Mouse (Mus musculus): Measurements from ENCODE around the gene Nphs2. TPM values are rescaled to one million over a fixed set of nuclear protein-coding genes. Genes with fewer than 3 reads are reported as not detected.

Gene Nphs2
- polyA plus RNA-seq, 1 experiment, result 0.15 TPM

GRCm38 (mm10) chr1:156349031-156349430, 38.5 kb downstream of the Nphs2 start:
- TF ChIP-seq POLR2A (IDR thresholded peaks at IDR 0.05; ENCODE audit: extremely low read depth, insufficient read depth, low read length) (no peak), CTCF (IDR thresholded peaks at IDR 0.05; ENCODE audit: extremely low read depth, insufficient read depth, low read length) (no peak)
- Histone ChIP-seq H3K27ac (ENCODE audit: insufficient read depth, low read length) (no peak overlapping the region), H3K4me1 (ENCODE audit: control insufficient read depth, insufficient read depth, low read length) (no peaks in the 10 kb centered on the region), H3K4me3 (ENCODE audit: insufficient read depth, low read length) (no peak overlapping the region)

DNA sequence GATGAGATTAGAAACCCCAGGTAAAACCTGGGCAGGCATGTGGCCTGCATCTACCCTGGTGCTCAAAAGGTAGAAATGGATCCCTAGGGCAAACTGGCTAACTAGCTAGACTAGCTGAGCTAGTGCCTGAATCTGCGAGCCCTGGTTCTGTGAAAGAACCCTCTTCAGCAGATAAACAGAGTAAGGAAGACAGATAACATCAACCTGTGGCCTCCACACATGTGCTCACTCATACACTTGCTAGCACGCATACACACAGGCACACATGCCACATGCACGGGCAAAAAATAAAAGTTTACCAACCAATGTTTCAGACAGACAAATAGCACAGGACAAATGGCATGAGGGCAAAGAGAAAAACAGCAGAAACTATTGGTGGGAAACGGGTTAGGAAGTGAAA, 39.9 kb downstream of the Nphs2 start:
- H3K4me3 ChIP-seq (ENCODE audit: insufficient read depth, low read length), result no peak overlapping the region
- no peak for TF ChIP-seq POLR2A (IDR thresholded peaks at IDR 0.05; ENCODE audit: extremely low read depth, insufficient read depth, low read length)
- TF ChIP-seq CTCF (IDR thresholded peaks at IDR 0.05; ENCODE audit: extremely low read depth, insufficient read depth, low read length), result no peak
- no peaks in the 10 kb centered on the region for H3K4me1 ChIP-seq (ENCODE audit: control insufficient read depth, insufficient read depth, low read length)

DNA sequence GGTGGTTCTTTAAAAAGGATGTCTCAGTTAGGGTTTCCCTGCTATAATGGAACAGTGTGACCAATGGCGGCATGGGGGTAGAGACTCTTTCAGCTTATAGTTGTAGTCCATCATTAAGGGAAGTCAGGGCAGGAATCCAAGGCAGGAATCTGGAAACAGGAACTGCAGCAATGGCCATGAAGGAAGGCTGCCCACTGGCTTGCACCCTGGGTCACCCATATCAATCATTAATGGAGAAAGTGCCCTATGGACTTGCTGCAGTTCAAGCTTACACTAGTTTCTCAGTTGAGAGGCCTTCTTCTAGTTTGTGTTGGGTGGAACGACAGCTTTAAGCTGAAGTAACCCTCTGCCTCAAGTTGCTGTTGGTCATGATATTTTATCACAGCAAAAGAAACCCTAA, 41.9 kb downstream of the Nphs2 start:
- H3K4me3 ChIP-seq (ENCODE audit: insufficient read depth, low read length), result no peak overlapping the region
- no peaks in the 10 kb centered on the region for H3K4me1 ChIP-seq (ENCODE audit: control insufficient read depth, insufficient read depth, low read length)
- H3K27ac ChIP-seq (ENCODE audit: insufficient read depth, low read length), result no peak overlapping the region
- TF ChIP-seq POLR2A (IDR thresholded peaks at IDR 0.05; ENCODE audit: extremely low read depth, insufficient read depth, low read length) (no peak), CTCF (IDR thresholded peaks at IDR 0.05; ENCODE audit: extremely low read depth, insufficient read depth, low read length) (no peak)

More for the DNA sequence above, 39.9 kb downstream of the Nphs2 start:
- no peak overlapping the region for H3K27ac ChIP-seq (ENCODE audit: insufficient read depth, low read length)

DNA sequence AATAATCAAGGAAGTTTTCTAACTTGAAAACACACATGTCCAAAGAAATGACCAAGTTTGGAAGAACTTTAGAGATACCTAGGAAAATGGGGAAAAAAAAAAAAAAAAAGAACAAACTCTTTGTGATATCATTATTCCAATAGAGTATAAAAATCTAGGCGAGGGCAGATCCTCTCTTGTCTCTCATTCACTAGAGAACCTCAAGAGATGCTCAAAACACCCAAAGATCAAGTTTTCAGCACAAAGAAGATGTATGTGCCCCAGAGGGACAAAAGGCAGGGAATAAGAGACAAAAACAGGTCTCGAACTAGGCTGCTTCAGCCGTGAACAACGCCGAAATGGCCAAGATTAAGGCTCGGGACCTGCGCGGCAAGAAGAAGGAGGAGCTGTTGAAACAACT, 55.2 kb downstream of the Nphs2 start, which contains the start of gene Gm2000:
Gm2000 (plus strand) TSS at position 301 of the 400 bp plus-strand sequence.
- no peaks in the 10 kb centered on the region for H3K4me1 ChIP-seq (ENCODE audit: control insufficient read depth, insufficient read depth, low read length)
- H3K4me3 ChIP-seq (ENCODE audit: insufficient read depth, low read length), result no peak within 1 kb of the TSS
- no peak within 1 kb of the TSS for H3K27ac ChIP-seq (ENCODE audit: insufficient read depth, low read length)
- TF ChIP-seq POLR2A (IDR thresholded peaks at IDR 0.05; ENCODE audit: extremely low read depth, insufficient read depth, low read length), result no peak
- no peak for TF ChIP-seq CTCF (IDR thresholded peaks at IDR 0.05; ENCODE audit: extremely low read depth, insufficient read depth, low read length)

Other genes with a start within 250 kb of the Nphs2 start
- gene Fam163a, start 105.7 kb upstream of the Nphs2 start, polyA plus RNA-seq (2012; rRNA removed), result 5.9 and 6.2 TPM in 2 replicates
- 1.7 and 1.9 TPM in 2 replicates for gene Tdrd5, start 7.1 kb upstream of the Nphs2 start, polyA plus RNA-seq (2012; rRNA removed)
- 51.0 and 55.6 TPM in 2 replicates for gene Gm2000, start 55.3 kb downstream of the Nphs2 start, polyA plus RNA-seq (2012; rRNA removed)
- 0.49 and 0.77 TPM in 2 replicates for gene Axdnd1, start 110.4 kb downstream of the Nphs2 start, polyA plus RNA-seq (2012; rRNA removed)
- gene Soat1, start 163.6 kb downstream of the Nphs2 start, polyA plus RNA-seq (2012; rRNA removed), result 23.4 TPM in 2 replicates
- 9.7 and 10.3 TPM in 2 replicates for gene Gm10031, start 213.3 kb downstream of the Nphs2 start, polyA plus RNA-seq (2012; rRNA removed)
- 16.9 and 18.9 TPM in 2 replicates for gene Abl2, start 248.1 kb downstream of the Nphs2 start, polyA plus RNA-seq (2012; rRNA removed)